Mouse (Mus musculus) myocyte (in vitro differentiated cells): Measurements from ENCODE around the gene Olfr213. TPM values are rescaled to one million over a fixed set of nuclear protein-coding genes. Genes with fewer than 3 reads are reported as not detected.
"Not testable (repeated sequence)": the region's sequence is repeated elsewhere in the genome, so short reads cannot be mapped to it uniquely, and the experiment has no call there.

Experiments used
- H3K27me3 ChIP-seq: one replicate; pipeline ENCODE4 v1.6.1; 2011; ENCODE audit not compliant: control insufficient read depth, insufficient read depth, insufficient read length
- H3K36me3 ChIP-seq: one replicate; pipeline ENCODE4 v1.6.1; 2011; ENCODE audit not compliant: control insufficient read depth, insufficient read depth
- H3K4me2 ChIP-seq: one replicate; pipeline ENCODE4 v1.6.1; 2011; ENCODE audit warnings: low read depth, control low read depth
- H3K4me3 ChIP-seq: one replicate; pipeline ENCODE4 v1.5.1; 2011; ENCODE audit warnings: mild to moderate bottlenecking, control low read depth, moderate library complexity
- H3K79me2 ChIP-seq: one replicate; pipeline ENCODE4 v1.6.1; 2011; ENCODE audit not compliant: control insufficient read depth, insufficient read depth
- H3ac ChIP-seq: one replicate; pipeline ENCODE4 v1.6.1; 2011; ENCODE audit not compliant: control insufficient read depth, insufficient read length
- CEBPB ChIP-seq: IDR thresholded peaks from 2 replicates; pipeline ENCODE4 v1.6.1; 2011; ENCODE audit warnings: mild to moderate bottlenecking, moderate library complexity; ENCODE audit not compliant: poor library complexity, insufficient read depth, severe bottlenecking
- E2F4 ChIP-seq: IDR thresholded peaks from one replicate; pipeline ENCODE4 v1.6.1; 2011; ENCODE audit warnings: mild to moderate bottlenecking, control low read depth, moderate library complexity; ENCODE audit not compliant: insufficient read depth
- MAX ChIP-seq: IDR thresholded peaks from one replicate; pipeline ENCODE4 v1.6.1; 2011; ENCODE audit warnings: low read depth, mild to moderate bottlenecking, control low read depth
- MYOD1 ChIP-seq, 3 experiments: IDR thresholded peaks; one replicate each; pipeline ENCODE4 v1.6.1; 2011; ENCODE audit warnings: control low read depth in 2 of 3, low read depth in 2 of 3, mild to moderate bottlenecking in 2 of 3, moderate library complexity in 1 of 3; ENCODE audit not compliant: insufficient read length in 2 of 3, control insufficient read depth in 1 of 3
- MYOG ChIP-seq, 3 experiments: IDR thresholded peaks; one replicate each; pipeline ENCODE4 v1.6.1; 2011; ENCODE audit warnings: control low read depth in 2 of 3, low read depth in 2 of 3, mild to moderate bottlenecking in 2 of 3; ENCODE audit not compliant: insufficient read length in 2 of 3, control insufficient read depth in 1 of 3, insufficient read depth in 1 of 3
- POLR2A ChIP-seq: IDR thresholded peaks from one replicate; pipeline ENCODE4 v1.6.1; 2011; ENCODE audit warnings: low read depth, mild to moderate bottlenecking, control low read depth, moderate library complexity; ENCODE audit not compliant: insufficient read length
- POLR2AphosphoS2 ChIP-seq: IDR thresholded peaks from one replicate; pipeline ENCODE4 v1.6.1; 2011; ENCODE audit warnings: low read depth, control low read depth; ENCODE audit not compliant: insufficient read length
- REST ChIP-seq: IDR thresholded peaks from one replicate; pipeline ENCODE4 v1.6.1; 2011; ENCODE audit warnings: mild to moderate bottlenecking, control low read depth, moderate library complexity; ENCODE audit not compliant: insufficient read depth, insufficient read length
- SRF ChIP-seq: IDR thresholded peaks from one replicate; pipeline ENCODE4 v1.6.1; 2011; ENCODE audit warnings: low read depth; ENCODE audit not compliant: control insufficient read depth, insufficient read length
- TCF12 ChIP-seq: IDR thresholded peaks from one replicate; pipeline ENCODE4 v1.6.1; 2011; ENCODE audit warnings: mild to moderate bottlenecking, control low read depth; ENCODE audit not compliant: poor library complexity, insufficient read depth, severe bottlenecking
- TCF3 ChIP-seq: IDR thresholded peaks from one replicate; pipeline ENCODE4 v1.6.1; 2011; ENCODE audit warnings: low read depth, control low read depth; ENCODE audit not compliant: insufficient read length
- USF1 ChIP-seq: IDR thresholded peaks from one replicate; pipeline ENCODE4 v1.6.1; 2011; ENCODE audit warnings: low read depth, mild to moderate bottlenecking, control low read depth, moderate library complexity
- polyA plus RNA-seq: library from polyadenylated mRNA; unstranded; fragments of >200 nt; fragmentation: generic; extraction: Trizol; gene quantifications from one replicate; pipeline ENCODE4 v1.2.1, GENCODE M21; 2012; ENCODE audit warnings: missing spikeins

Olfr213 gene
- polyA plus RNA-seq: not detected

DNA sequence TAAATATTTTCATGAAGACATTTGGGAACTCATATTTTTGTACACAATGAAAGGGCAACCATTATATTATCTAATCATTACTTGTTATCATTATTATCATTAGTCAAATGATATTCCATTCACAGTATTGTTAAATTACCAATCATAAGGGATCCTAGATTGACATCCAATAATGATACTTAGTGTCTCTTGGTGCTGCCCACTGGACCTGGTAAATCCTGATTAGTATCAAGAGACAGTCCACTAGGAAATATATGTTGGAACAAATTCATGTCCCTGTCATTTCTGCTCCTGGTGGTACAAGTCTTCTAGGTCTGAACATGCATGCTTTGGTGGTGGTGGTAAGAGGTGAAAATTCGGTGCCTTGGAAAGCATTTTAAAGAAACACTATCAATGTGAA lies at the start of gene Olfr213:
Gene Olfr213, plus strand, starts transcription at position 301 of the 400 bp plus-strand sequence.
- Histone ChIP-seq H3K27me3 (no peaks in the 10 kb centered on the region), H3K36me3 (no peaks in the 10 kb centered on the region), H3K79me2 (no peaks in the 10 kb centered on the region), H3K4me2 (no peak within 1 kb of the TSS), H3ac (no peak within 1 kb of the TSS), H3K4me3 (no peak within 1 kb of the TSS)
- TF ChIP-seq POLR2AphosphoS2 (no peak), REST (no peak), TCF3 (no peak), TCF12 (no peak), E2F4 (no peak), MYOD1 (IDR thresholded peaks at IDR 0.05; ENCODE audit: control insufficient read depth in 1 of 3, insufficient read length in 2 of 3, low read depth in 2 of 3) (no peak), USF1 (no peak)

DNA sequence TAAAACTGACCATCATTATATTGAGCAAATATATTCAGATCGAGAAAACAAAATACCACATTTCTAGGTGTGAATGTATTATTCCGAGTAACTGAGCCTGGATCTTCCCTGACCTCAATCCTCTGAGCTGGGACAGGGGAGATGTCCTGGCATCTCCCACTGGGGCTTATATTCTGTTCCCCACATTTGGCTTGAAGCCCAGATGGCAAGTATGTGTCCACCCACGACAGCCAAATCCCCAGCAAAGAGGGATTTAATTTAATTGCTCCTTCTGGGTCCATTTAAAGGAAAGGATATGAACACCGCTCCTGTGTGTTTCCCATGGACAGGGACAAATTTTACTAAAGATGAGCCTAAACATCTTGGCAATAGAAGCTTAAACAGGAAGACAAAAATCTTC lies 49.5 kb upstream of the Olfr213 start, which contains the start of gene Olfr211:
Gene Olfr211, plus strand, starts transcription at position 301 of the 400 bp plus-strand sequence.
- Histone ChIP-seq H3K79me2 (no peaks in the 10 kb centered on the region), H3K27me3 (peaks cover 4% of the 10 kb centered on the region), H3K36me3 (no peaks in the 10 kb centered on the region), H3ac (no peak within 1 kb of the TSS), H3K4me3 (no peak within 1 kb of the TSS), H3K4me2 (no peak within 1 kb of the TSS)
- TF ChIP-seq SRF (no peak), MYOG (IDR thresholded peaks at IDR 0.05; ENCODE audit: control insufficient read depth in 1 of 3, insufficient read depth in 1 of 3, insufficient read length in 2 of 3, low read depth in 2 of 3) (no peak), MYOD1 (IDR thresholded peaks at IDR 0.05; ENCODE audit: control insufficient read depth in 1 of 3, insufficient read length in 2 of 3, low read depth in 2 of 3) (no peak), USF1 (no peak), TCF3 (no peak), E2F4 (no peak), CEBPB (no peak), REST (no peak), MAX (no peak), TCF12 (no peak), POLR2AphosphoS2 (no peak), POLR2A (no peak)

DNA sequence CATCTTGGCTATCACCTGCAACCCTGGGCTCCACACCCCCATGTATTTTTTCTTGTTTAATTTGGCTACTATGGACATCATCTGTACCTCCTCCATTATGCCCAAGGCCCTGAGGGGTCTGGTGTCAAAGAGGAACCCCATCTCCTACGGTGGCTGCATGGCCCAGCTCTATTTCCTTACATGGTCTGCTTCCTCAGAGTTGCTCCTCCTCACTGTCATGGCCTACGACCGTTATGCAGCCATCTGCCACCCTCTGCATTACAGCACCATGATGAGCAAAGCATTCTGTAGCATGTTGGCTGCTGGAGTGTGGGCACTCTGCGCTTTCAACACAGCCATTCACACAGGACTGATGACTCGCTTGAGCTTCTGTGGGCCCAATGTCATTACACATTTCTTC lies 44.5 kb upstream of the Olfr213 start:
- TF ChIP-seq MAX (no peak), E2F4 (no peak), TCF3 (no peak), POLR2AphosphoS2 (no peak), REST (no peak), CEBPB (no peak), POLR2A (no peak), TCF12 (no peak), MYOG (IDR thresholded peaks at IDR 0.05; ENCODE audit: control insufficient read depth in 1 of 3, insufficient read depth in 1 of 3, insufficient read length in 2 of 3, low read depth in 2 of 3) (no peak), MYOD1 (IDR thresholded peaks at IDR 0.05; ENCODE audit: control insufficient read depth in 1 of 3, insufficient read length in 2 of 3, low read depth in 2 of 3) (no peak)
- no peaks in the 10 kb centered on the region for H3K36me3 ChIP-seq
- no peak overlapping the region for H3K4me2 ChIP-seq
- no peak overlapping the region for H3ac ChIP-seq
- H3K27me3 ChIP-seq: peaks cover 4% of the 10 kb centered on the region
- H3K79me2 ChIP-seq: no peaks in the 10 kb centered on the region
- no peak overlapping the region for H3K4me3 ChIP-seq

DNA sequence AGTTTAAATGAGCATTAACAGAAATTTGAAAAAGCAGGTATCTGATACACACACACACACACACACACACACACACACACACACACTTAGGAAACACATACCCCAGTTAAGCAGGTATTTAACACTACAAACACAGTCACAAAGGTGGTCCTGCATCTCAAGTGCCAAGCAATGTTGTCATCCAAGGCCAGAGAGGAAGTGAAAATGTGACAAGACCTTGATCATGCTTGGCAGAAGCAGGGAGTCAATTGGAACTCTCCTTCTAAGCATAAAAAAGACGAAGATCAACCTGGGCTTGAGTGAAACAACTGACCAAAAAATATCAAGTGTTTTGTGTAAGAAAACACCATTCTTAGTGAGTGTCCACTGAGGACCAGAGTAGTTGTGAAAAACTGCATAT lies 42.3 kb upstream of the Olfr213 start:
- no peak for TF ChIP-seq E2F4
- TF ChIP-seq CEBPB: no peak
- no peak for TF ChIP-seq POLR2A
- TF ChIP-seq TCF3: no peak
- TF ChIP-seq USF1: no peak
- no peak for TF ChIP-seq POLR2AphosphoS2
- no peak for TF ChIP-seq REST
- TF ChIP-seq SRF: no peak
- TF ChIP-seq TCF12: no peak
- TF ChIP-seq MYOD1 (IDR thresholded peaks at IDR 0.05; ENCODE audit: control insufficient read depth in 1 of 3, insufficient read length in 2 of 3, low read depth in 2 of 3): no peak
- no peak for TF ChIP-seq MAX
- no peak for TF ChIP-seq MYOG (IDR thresholded peaks at IDR 0.05; ENCODE audit: control insufficient read depth in 1 of 3, insufficient read depth in 1 of 3, insufficient read length in 2 of 3, low read depth in 2 of 3)

DNA sequence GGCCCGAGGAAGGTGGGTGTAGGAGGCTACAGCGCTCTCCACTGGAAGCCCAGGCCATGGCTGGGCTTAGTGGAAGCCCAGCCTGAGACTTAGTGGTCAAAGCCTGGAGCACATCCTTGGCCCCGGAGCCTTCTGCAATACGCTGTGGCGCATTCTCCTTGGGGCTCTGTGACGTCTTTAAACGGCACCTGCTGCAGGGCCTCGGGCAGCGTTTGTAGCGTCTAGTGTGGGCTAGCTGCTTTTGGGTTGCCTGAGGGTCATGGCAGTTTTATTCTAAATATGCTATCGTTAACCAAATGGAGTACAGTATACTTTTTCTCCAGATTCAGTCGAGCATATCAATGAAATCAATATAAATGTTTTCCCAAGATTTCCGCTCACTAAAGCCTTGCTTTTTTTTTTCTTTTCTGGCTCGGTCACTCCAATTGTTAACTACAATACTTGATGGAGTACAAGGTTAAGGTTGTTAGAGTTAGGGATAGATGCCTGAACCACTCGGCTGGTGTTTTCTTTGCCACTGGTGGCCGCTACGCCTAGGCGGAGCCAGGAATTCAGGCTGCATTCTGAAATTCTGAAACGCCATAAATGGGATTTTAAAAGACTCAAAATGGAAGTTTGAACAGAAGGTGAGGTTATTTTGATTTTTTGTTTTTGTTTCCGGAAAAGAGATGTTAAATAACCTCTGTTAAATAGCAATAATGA lies 31.8 kb upstream of the Olfr213 start, which contains the start of gene Olfr212:
Gene Olfr212, plus strand, starts transcription at position 215 of the 702 bp plus-strand sequence.
- H3K36me3 ChIP-seq, H3ac ChIP-seq, H3K27me3 ChIP-seq: not testable (repeated sequence)

More for the DNA sequence above, 42.3 kb upstream of the Olfr213 start:
- Histone ChIP-seq H3K79me2 (no peaks in the 10 kb centered on the region), H3ac (no peak overlapping the region), H3K4me2 (no peak overlapping the region), H3K36me3 (no peaks in the 10 kb centered on the region), H3K4me3 (no peak overlapping the region), H3K27me3 (peaks cover 4% of the 10 kb centered on the region)

More for the DNA sequence above, 31.8 kb upstream of the Olfr213 start, which contains the start of gene Olfr212:
- H3K4me3 ChIP-seq, H3K79me2 ChIP-seq, H3K4me2 ChIP-seq: not testable (repeated sequence)
